Mouse (Mus musculus) lung, adult 2 months (tissue): Measurements from ENCODE around the gene Slc6a20b.

Source experiments
- CTCF ChIP-seq: fragments of 200-500 bp; IDR thresholded peaks from 2 replicates; pipeline ENCODE4 v1.5.1; 2011; ENCODE audit warnings: mild to moderate bottlenecking, low read length, control low read depth; ENCODE audit not compliant: insufficient read depth
- POLR2A ChIP-seq: fragments of 200-500 bp; IDR thresholded peaks from 2 replicates; pipeline ENCODE4 v1.6.1; 2011; ENCODE audit warnings: low read depth, mild to moderate bottlenecking, control low read depth, low read length, borderline replicate concordance; ENCODE audit errors: extremely low read depth

DNA sequence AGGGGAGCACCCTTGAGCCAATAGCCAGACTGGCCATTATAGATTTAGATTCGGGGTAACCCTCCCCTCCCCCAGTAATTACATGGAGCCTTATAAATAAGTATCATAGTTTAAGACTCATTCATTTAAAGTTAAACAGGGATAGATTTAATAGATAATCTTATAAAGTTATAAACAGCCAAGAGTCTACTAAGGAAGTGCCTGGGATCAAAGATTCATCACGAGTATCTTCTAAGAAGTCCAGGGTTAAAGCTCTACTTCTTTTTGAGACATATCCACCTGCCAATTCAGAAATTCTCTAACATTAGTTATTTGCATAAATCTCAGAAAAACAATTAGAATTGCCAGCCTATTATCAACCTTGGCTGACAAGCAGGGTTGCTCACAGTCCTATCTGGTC lies 7.6 kb downstream of the Slc6a20b start:
- TF ChIP-seq POLR2A: no peak
- no peak for TF ChIP-seq CTCF
